Mouse (Mus musculus) embryo, embryonic 10 days (tissue): Measurements from ENCODE around the gene Psmc5.
A peak's percentile ranks its signal among the peaks of the same experiment; 100 is the strongest.
"Not testable (repeated sequence)": the region's sequence is repeated elsewhere in the genome, so short reads cannot be mapped to it uniquely, and the experiment has no call there.

Experiments
- DNase-seq: peaks from one replicate; pipeline ENCODE4 v3.0.0-alpha.2; 2015; ENCODE audit warnings: low spot score

Gene Psmc5

GRCm38 (mm10) chr11:106255685-106256451 is at the start of gene Psmc5, which contains the start of gene Ftsj3:
Gene Psmc5, plus strand, starts transcription at chr11:106256154.
Gene Ftsj3, minus strand, starts transcription at chr11:106256079.
- DNase-seq = peak; percentile 99

DNA sequence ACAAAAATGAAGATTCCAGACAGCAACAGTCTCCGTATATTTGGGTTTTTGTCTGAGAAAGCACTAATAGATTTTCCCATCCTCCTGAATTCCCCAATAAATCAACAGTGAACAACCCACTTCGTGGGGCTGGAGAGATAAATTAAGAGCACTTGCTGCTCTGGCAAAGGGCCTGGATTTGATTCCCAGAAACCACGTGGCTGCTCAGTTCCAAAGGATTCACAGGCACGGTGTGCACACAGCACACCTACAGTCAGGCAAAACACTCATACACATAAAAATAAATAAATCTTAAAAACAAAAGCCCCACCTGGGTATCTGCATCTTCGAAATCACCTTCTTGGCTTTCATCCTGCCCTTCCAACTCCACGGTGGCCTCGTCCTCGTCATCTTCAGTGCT is 43.2 kb upstream of the Psmc5 start:
- no peak for DNase-seq

DNA sequence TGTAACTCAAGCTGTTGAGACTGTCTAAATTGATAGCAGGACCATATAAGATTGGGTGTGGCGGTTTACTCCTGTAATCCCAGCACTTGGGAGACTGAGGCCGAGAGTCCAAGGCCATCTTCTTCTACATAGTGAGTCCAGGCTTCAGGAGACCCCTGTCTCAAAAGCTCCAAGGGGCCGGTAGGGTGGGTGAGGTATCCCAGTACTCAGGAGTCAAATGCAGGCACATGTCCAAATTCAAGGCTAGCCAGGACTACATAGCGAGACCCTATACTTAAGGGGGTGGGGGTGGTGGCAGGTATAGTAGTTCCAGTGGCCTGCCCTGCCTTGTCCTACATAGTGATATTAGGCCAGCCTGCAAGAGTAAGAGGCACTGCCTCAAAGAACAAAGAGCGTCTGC is 41.1 kb upstream of the Psmc5 start:
- DNase-seq = no peak

DNA sequence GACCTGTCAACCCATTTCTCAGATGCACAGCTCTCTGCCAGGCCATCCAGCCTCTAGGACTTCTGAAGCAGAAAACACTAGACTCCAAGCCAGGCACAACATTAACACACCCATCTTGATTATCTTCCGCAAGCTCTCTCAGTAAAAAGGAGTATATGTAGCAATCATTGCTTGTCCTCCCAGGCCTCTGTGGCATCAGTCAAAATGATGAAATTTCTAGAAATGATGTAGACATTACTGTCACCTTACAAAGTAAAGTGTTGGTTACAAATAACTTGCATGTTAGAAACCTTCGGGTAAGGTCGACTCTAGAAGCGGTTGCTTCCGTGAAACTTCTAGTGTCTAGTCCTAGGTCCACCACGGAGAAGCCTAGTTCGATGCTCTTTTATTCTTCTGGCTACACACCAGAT is 40.5 kb upstream of the Psmc5 start:
- DNase-seq = no peak

DNA sequence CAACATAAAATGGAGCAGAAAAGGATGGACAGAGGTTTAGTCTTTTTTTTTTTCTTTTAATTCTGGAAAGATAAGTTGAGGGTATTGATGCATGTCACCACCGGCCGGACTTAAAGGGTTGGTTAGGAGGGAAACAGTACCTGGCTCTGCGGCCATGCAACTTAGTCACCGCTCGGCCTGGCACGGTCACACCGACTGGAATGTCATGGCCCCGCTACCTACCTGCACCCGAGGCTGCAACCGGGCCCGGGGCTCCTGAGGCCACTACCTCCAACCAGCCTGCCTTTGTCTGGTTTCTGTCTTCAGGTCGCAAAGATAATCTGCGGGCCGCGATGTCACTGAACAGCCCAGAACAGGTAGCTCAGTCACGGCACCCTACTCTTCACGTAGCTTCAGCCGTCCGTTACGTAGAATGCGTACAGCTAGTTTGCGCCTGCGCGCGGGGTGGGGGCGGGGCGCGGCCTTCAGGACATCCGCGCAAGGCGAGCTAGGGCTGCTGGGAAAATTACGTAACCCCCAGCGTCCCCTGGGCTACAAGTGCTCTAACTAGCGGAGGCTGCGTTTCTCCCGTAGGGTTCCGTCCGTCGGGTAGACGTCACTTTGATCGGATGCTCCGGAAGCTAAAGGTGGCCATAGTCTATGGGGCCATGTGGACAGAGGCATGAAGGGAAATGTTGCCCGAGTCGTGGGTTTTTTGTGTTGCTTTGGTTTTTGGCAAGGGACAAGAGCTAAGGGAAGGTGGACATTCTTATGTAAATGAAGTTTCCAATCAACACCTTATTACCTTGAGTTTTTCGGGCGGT is 39.8 kb upstream of the Psmc5 start, which contains the start of gene Ccdc47:
Ccdc47 (minus strand) TSS at position 418 of the 803 bp plus-strand sequence.
- peak; percentile 98 for DNase-seq

DNA sequence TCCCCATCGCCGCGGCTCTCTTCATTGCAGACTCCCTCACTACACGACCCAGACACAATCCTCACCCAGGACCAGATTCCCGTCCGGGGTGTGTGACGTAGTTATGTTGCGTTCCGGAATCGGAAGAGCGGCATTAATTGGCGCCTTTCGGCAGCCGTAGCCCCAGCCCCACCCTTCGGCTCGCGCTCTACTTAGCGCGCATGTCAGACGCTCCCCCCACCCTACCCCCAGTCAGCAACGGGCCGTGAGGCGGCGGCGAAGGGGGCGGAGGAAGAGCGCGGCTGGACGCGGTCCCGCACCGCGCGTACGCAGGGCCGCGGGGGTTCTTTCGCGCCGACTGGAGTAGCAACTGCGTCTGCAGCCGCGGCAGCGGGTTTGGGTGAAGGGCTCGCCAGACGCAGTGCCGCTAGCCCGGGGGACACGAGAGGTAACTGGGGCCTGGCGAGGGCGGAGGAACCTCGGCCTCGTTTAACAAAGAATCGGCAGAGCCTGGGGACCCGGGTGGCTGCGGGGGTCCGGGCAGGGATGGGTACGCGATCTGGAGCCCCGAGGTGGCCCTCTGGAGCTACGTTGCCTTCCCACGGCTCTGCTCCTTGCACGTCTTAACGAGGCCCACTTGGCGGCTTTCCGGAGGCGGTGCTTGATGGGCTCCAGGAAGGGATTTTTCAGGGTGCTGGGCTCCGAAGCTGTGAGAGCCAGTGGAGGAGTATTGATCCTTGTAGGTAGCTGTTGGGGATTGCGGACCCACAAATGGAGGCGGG is 39.0 kb upstream of the Psmc5 start, which contains the start of gene Ddx42:
Ddx42 (plus strand) TSS at position 197 of the 761 bp plus-strand sequence.
- peak; percentile 96 for DNase-seq

- DNase-seq = no peak
Observed at GRCm38 (mm10) chr11:106220603-106221002, 35.4 kb upstream of the Psmc5 start.

DNA sequence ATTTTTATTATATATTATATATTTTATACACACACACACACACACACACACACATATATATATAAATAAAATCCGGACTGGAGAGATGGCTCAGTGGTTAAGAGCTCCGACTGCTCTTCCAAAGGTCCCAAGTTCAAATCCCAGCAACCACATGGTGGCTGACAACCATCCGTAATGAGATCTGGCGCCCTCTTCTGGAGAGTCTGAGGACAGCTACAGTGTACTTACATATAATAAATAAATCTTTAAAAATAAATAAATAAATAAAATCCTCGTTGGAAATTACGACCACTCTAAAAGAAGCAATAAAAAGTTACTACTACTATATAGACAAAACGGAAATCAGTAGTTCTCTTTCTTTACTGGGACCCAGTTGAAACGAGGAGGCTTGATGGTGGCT is 22.0 kb upstream of the Psmc5 start:
- not testable (repeated sequence) for DNase-seq

- DNase-seq = no peak
Observed at GRCm38 (mm10) chr11:106246834-106247233, 9.1 kb upstream of the Psmc5 start.

GRCm38 (mm10) chr11:106249326-106249725 is 6.6 kb upstream of the Psmc5 start:
- no peak for DNase-seq

GRCm38 (mm10) chr11:106254767-106255166 is 1.2 kb upstream of the Psmc5 start:
- DNase-seq = no peak

DNA sequence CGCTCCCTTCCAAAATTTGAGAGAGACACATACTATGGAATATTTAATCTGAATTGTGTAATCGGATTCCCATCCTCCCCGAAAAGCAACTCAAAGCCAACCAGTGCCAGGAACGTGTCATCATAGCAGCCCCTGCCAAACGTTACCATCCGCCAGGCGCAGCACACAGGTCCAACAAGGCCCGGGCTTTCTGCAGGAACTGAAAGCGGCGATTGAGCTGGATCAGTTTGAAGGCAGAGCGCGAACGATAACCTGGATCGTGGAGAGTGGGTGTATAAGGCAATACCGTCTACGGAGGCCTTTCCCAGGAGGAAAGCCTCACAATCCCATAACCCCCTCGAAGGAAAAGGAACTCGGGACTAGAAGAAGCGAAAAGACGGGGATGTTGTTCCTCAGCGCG is 780 bp upstream of the Psmc5 start:
- DNase-seq = peak; percentile 12

DNA sequence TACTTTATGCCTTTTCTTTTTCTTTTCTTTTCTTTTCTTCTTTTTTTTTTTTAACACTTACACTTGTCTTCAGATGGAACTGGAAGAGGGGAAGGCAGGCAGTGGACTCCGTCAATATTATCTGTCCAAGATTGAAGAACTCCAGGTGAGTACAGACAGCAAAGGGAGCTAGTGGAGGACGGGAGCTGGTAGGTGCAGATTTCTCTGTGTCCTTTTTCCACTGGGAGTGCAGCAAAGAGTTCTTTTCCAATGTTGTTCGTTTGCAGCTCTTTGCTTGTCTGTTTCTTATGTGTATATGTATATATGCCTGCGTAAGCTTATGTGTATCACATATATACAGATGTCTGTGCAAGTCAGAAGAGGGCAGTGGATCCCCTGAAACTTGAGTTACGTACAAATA is 821 bp downstream of the Psmc5 start:
- no peak for DNase-seq

- no peak for DNase-seq
Observed at GRCm38 (mm10) chr11:106260826-106261450, 5.0 kb downstream of the Psmc5 start.

DNA sequence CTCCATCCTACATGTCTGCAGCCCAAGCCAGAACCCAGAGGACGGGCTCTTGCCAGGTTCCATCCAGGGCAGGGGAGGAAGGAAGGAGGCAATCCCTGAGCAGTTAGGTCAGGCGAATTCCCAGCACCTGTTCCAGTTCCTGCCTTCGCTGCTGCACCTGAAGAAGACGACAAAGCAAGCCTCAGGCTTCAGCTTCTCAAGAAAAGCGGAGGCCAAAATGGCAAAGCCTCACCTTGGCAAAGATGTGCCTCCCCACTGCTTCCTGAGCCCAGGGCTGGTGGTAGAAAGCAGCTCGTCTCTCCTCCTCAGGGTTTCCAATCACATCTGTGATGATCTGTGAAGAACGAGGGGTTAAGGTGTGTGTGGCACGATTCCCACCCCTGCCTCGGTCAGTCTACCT is 8.0 kb downstream of the Psmc5 start:
- no peak for DNase-seq

DNA sequence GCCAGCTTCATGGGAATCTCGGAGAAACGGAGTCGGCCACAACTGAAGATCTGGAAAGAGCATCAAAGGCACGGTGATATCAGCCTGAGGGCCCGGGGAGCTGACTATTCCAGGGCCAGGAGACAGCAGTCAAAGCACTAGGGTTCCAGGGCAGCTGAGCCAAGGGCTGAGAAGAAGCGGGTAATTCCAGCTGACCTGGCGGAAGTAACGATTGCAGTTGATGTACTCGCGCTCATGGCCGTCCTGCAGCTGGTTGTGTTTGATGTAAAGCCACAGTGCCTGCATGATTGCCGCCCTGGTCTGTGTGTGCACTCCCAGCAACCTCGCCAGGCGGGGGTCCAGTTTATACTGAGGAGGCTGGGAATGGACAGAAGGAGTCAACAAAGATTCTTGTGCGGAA is 9.0 kb downstream of the Psmc5 start:
- DNase-seq = no peak

GRCm38 (mm10) chr11:106265570-106265969 is 9.6 kb downstream of the Psmc5 start:
- DNase-seq = no peak

DNA sequence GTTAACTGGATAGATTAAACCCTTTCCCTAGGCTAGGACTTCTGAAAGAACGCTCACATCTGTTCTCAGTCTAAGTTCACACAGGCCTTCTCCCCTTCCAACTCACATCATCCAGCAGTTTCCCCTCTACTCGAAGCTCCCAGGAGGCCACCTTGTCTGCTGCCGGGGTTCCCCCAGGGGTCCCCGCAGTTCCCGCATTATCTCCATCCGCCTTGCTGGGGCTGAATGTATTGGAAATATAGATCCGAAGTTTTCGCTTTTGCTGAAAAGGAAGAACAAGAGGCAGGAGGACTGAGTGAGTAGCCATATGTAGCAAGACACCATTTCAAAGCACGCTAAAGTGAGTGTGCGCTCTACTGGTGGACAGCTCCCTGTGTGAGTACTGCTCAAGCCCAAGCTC is 10.5 kb downstream of the Psmc5 start:
- DNase-seq = no peak

DNA sequence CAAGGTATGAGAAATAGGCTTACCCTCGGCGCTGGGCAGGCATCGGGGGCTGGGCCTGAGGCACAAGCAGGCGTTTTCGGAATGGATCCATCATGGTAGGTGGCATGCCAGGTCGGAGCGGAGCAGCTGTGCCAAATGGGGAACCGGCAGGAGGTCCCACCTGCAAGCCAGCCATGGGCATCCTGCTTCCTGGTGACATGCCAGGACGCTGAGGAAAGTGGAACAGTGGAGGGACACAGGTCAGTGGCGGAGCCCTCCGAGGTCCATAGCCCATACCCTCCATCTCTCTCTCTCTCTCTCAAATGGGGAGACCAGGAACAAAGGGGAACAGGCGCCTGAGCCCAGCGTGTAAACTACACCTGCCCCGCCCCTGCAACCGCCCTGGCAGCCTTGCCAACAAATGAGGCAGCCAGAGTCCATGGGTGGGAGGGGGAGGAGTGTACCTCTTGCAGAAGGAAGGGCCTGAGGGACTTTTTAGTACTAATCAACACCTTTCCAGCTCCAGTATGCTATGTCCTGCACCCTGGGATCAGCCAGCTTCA is 11.4 kb downstream of the Psmc5 start:
- no peak for DNase-seq

GRCm38 (mm10) chr11:106267871-106268270 is 11.9 kb downstream of the Psmc5 start:
- DNase-seq = peak; percentile 33

- peak; percentile 48 for DNase-seq
Observed at GRCm38 (mm10) chr11:106268326-106269059, 12.5 kb downstream of the Psmc5 start.
